Mouse (Mus musculus) right cerebral cortex, postnatal 25 days (tissue): ENCODE data around the gene Bbs9.
"Not testable (repeated sequence)": the region's sequence is repeated elsewhere in the genome, so short reads cannot be mapped to it uniquely, and the experiment has no call there.

Experiments
- DNase-seq: peaks from one replicate; pipeline ENCODE4 v3.0.0; 2022

Bbs9 gene

DNA sequence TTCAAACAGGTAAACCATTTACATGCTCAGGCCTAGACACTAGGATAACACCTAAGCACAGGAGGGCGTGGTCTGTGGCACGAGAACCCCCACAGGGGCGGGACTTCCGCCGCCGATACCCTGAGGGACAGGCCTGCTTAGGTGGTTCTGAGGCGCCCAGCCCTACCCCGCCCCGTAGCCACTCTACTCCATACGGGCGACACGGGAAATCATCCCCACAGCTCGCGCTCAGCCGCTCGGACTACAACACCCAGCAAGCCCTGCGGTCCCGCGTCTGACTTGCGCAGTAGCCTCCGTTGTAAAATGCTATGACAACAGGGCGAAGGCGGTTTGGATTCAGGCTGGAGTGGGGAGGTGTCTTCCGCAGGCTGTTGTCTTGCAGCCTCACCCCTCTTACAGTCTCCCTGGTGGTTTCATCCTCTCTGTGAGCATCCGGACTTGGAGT is at the start of gene Bbs9:
Gene Bbs9, plus strand, starts transcription at position 292 of the 445 bp plus-strand sequence.
- DNase-seq, result peak; percentile 95

DNA sequence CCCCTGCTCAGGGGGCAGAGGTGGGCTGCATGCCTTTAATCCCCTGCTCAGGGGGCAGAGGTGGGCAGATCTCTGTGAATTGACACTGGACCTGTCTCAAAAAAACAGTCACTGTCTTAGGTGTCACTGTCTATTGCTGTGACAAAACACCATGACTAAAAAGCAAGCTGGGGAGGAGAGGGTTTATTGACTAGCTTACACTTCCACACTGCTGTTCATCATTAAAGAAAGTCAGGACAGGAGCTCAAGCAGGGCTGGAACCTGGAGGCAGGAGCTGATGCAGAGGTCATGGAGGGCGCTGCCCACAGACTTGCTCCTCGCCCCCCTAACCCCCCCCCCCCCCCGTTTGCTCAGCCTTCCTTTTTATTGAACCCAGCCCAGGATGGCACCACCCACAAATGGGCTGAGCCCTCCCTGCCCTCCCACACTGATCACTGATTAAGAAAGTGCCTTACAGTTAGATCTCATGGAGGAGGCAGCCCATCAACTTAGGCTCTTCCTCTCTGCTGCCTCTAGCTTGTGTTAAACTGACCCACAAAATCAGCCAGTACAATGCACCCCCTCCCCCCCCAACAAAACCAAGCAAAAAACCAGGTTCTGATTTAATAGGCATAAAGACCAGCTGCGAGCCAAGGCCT is 47.4 kb upstream of the Bbs9 start:
- DNase-seq, result no peak

DNA sequence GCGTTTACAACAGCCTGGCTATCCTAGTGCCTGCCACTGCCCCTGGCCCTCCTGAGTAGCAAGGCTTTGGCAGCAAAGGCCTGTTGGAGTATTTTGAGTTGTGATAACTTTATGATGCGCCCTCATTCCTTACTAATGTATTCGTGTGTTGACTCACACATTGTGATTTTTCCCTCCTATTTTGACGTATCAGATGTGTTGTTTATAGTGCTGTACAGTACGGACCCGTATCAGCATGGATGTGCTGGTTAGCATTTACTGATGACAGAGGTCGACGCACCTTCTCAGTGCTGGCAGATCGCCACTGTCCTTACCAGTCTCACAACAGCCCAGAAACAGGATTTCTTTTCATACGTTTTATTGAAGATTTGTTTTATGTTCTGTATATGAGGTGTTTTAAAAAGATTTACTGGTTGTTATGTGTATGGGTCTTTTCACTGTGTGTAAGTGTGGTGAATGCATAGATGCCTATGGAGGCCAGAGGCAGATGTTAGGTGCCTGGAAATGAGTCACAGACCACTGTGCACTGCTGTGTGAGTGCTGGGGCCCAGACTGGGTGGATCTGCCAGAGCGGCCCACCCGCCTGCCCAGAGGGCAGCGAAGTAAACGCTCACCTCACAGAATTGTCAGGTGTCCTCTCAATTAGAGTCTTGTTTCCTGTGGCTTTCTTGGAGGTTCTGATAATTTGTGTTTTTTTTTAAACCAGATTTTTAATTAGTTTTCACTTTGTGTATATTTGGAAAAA is 46.7 kb upstream of the Bbs9 start:
- no peak for DNase-seq

DNA sequence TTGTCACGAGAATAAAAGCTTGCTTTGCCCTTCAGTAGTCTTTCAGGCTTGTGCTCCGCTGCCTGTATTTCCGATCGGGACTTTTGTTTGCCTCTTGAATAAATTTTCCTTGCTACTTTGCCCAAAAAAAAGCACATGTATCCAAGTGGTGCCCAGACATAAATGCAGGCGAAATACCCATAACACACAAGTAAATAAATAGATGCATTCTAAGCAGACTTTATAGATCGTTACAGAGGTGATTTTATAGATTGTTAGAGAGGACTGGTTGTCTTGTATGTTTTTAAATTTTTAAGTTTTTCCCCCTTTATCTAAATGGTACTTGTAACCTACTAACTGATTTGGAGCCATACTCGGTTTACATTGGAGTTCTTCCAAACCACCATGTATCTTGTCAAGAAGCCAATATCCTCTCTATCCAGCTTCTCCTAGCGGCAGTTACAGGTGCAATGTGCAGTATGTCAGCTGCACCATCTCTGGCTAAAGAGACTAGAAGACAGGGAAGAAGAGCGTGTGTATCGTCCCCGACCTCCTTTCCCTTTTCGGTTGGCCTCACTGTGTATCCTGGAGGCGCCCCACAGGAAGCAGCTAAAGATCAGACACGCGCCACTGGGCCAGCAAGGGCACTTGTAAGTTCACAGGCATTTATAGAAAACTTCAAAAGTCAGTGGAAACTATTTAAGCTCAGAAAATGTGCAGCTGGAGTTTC is 45.8 kb upstream of the Bbs9 start:
- DNase-seq, result no peak

DNA sequence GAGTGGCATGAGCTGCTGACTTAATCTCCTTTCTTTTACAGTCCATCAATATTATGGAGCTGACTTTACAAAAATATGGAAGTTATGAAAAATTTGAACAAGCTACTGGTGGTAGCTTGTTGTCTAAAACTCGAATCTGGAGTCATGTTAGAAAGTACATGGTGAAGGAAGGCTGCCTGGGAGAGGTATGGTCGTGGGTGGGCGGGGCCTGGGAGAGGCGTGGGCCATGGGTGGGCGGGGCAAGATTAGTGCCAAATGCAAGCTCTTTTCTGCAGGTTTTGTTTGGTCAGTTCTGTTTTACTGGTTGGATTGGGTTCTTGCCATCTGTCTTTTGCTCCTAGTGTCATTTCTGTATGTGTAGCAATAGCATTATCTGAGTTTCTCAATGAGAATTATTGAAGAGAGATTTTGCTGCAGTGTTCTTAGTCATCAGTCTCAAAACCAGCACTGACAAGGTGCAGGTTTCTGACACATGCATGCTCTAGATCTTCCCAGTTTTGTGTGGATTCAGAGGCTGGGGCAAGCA is 45.1 kb upstream of the Bbs9 start:
- DNase-seq, result no peak

DNA sequence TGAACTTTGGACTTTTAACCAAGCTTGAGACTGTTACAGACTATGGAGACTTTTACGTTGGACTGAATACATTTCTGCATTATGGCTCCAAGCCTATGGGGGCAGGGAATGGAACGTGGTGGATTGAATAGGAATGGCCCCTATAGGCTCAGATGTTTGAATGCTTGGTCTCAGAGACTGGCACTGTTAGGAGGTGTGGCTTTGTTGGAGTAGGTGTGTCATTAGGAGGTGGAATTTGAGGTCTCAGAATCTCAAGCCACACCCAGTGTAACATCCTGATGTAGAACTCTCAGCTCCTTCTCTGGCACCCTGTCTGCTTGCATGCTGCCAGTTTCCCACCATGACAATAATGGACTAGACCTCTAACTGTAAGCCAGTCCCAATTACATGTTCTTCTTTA is 42.3 kb upstream of the Bbs9 start:
- no peak for DNase-seq

DNA sequence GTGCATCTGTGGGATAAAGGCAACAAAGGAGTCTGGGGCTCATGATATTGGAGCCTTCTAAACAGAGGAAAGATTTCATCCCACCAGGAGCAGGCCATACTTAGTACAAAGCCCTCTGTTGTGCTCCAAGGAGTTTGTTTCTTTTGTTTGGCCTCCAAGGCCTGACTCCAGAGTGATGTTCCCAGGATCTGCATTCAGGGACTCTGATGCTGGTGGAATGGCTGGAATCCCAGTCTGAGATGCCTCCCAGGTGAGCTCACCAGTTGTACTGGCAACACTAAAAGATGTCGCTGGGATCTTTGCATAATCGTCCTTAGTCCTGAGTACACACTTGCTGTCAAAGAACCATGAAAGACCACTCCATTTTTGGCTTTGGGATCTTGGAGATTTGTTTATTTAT is 41.4 kb upstream of the Bbs9 start:
- DNase-seq, result no peak

DNA sequence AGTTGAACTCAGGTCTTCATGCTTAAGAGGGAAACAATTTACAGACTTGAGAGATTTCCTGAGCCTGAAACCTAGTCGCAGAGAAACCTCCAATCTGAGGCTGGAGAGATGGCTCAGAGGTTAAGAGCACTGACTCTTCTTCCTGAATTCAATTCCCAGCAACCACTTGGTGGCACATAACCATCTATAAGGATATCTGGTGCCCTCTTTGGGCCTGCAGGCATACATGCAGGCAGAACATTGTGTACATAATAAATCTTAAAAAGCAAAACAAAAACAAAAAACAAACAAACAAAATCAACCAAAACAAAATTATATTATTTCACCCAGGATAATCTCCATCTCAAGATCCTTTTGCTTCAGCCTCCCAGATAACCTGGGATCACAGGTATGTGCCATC is 36.7 kb upstream of the Bbs9 start:
- no peak for DNase-seq

DNA sequence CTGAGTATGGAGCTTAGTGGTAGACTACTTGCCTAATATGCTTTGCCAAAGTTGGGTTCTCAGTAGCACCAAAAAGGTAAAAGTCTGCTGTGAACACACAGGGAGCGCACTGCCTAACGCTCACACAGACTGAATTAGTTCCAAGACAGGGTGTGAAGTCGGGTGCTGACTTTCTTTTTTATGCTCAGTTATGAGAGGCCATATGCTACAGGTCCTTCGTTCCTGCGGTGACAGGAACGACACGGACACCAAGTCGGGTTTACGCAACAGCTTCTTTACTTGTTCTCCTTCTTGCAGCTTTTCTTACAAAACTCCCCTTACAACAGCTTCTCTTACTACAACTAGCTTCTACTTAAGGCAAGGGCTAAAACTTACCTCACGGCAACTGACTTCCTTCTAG is 32.4 kb upstream of the Bbs9 start:
- DNase-seq, result no peak

DNA sequence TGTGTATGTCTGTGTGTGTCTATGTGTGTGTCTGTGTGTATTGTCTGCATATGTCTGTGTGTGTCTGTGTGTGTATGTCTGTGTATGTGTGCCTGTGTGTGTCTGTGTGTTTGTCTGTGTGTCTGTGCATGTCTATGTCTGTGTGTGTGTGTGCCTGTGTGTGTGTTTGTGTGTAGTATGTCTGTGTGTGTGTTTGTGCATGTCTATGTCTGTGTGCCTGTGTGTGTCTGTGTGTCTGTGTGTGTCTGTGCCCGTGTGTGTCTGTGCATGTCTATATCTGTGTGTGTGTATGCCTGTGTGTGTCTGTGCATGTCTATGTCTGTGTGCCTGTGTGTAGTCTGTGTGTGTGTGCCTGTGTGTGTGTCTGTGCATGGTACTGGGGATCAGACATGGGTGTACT is 30.4 kb upstream of the Bbs9 start:
- DNase-seq, result no peak

DNA sequence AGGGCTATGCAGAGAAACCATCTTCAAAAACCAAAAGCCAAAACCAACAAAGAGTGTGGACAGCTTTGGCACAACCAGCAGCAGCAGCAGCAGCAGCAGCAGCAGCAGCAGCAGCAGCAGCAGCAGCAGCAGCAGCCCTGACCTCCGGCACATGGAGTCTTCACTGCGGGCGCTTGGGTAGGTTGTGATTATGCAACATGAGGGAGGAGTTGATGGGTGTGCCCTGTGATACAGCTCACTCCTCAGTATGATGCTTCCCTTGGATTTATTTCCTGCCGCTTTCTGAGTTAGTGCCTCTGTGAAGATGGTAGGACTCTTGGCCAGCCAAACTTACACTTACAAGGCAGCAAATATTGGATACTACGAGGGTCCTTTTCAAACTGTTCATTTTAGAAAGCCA is 28.3 kb upstream of the Bbs9 start:
- no peak for DNase-seq

DNA sequence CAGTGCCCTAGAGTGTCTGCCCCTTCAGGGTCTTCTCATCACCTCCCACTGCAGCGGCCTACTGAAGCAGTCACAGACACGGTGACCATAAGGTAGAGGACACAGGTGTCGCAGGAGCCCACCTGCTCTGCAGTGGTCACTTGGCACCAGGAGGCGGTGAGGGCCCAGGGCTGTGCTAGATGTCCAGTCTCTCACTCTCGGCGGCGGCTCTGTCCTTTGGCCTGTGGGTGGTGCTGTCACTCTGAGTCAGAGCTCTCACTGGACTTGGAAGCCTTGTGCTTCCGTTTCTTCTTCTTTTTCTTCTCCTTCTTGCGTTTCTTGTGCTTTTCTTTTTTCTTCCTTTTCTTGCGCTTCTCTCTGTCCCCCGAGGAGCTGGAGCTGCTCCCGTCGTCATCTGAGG is 27.1 kb upstream of the Bbs9 start:
- no peak for DNase-seq

DNA sequence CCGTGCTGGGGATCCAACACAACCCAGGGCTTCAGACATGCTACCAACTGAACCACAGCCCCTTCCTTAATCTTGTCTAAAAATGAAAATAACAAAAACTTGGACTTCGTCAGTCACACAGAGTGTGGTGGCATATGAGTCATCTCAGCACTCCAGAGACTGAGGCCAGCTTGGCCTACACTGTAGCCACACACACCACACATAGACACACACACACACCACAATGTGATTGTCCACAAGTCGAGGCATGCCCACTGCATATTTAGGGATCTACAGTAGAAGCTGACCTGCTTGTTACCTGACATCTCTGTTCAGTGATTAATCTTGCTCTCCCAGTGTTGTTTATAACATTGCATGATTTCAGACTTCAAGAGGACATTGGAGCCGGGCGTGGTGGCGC is 26.3 kb upstream of the Bbs9 start:
- DNase-seq, result no peak

DNA sequence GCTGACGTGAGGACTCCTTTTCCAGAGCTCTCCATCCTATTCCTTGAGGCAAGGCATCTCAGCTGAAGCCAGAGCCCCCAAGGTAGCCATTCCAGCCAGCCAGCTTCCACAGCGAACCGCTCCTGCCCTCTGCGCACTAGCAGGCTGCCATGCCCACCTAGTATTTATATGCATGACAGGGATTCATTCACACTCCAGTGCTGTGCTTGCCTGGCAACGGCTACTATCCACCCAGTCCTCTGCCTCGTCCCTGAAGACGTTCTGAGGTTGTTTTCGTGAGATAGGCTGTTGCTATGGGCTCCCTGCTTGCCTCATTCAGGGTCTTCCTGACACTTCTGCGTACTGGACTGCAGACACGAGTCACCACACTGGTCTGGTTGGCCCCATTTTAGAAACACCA is 22.8 kb upstream of the Bbs9 start:
- DNase-seq, result no peak

DNA sequence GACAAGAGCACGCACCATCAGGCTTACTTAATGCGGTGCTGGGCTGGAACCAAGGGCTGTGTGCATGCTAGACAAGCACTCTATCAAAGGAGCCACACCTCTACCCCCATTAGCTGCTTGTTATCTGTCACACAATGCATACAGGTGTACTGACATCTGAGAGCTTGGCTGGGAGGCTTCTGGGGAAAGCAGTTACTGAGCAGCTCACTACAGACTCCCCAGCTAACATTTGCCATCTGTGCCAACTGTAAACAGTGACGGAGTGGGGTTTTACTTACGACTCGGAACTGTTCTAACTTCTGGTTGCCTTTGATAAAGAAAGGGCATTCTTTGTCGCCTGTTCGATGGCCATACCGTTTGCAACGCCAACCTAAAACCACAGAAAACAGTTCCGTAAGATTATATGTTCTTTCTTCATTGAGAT is 22.0 kb upstream of the Bbs9 start:
- no peak for DNase-seq

DNA sequence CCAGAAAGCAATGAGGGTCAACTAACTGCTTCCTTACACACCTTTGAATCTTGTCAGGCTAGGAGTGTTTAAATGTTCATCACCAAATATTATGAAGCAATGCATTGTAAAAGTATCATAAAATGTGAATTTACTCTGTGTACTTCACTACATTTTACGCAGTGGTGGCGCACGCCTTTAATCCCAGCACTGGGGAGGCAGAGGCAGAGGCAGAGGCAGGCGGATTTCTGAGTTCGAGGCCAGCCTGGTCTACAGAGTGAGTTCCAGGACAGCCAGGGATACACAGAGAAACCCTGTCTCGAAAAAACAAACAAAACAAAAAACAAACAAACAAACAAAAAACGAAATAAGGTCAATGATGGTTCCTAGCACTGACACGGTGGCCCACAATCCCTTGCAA is 21.5 kb upstream of the Bbs9 start, which contains the start of gene Gm17545:
Gene Gm17545, plus strand, starts transcription at position 301 of the 400 bp plus-strand sequence.
- not testable (repeated sequence) for DNase-seq

DNA sequence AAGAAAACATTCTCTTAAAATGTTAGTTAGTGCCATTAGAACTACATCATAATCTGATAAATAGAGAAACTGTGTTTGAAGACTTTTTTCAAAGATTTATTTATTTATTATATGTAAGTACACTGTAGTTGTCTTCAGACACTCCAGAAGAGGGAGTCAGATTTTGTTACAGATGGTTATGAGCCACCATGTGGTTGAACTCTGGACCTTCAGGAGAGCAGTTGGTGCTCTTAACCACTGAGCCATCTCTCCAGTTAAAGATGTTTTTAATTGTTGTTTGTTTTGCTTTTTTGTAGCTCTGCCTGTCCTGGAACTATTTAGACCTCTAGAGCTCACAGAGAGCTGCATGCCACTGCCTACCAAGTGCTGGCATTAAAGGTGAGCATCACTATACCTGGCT is 20.5 kb upstream of the Bbs9 start:
- no peak for DNase-seq

DNA sequence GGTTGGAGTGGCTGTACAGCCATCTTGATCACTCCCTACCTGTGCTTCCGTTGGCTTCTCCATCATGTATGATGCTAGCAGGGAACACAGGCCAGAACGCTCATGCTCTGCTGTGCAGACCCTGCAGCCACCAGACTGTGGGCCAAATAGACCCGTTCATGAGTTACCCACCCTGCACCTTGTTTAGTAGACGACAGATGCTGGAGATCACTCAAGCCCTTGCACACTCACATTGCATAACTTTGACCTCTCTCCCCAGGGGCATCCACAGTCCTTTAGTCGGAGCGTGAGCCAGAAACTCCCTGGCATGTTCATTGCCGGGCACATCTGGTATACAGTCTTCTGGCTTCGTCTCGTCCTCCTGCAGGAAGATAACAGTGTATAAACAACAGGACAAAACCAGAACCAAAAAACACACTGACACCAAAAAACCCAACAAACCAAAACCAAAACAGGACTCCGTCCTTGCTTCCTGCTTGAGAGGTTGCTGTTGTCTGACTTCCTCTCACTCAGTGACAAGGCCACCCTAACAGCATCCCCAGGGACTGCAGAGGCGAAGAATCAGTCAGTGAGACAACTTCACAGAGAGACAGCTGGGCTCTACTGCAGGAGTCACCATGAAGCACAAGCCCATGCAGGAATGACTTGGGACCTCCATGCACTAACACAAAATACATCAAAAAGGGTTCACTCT is 18.2 kb upstream of the Bbs9 start:
- no peak for DNase-seq

DNA sequence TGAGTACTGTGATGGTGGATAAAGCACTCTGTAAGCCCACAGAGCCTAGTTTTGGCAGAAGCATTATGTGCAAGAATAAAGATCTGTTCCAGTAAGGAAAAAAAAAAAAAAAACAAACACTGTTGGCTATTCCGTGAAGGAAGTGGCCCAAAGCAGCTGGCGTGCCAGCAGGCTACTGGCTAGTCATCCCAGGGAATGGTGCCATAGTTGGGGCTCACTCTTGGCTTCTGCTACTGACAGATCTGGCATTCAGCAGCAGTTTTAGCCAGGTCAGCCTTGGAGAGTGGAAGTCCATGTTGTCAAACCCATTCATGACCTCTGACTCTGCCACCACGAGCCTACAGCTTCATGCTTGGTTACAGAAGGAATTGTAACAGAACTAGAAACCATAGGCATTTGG is 13.6 kb upstream of the Bbs9 start:
- DNase-seq, result no peak

DNA sequence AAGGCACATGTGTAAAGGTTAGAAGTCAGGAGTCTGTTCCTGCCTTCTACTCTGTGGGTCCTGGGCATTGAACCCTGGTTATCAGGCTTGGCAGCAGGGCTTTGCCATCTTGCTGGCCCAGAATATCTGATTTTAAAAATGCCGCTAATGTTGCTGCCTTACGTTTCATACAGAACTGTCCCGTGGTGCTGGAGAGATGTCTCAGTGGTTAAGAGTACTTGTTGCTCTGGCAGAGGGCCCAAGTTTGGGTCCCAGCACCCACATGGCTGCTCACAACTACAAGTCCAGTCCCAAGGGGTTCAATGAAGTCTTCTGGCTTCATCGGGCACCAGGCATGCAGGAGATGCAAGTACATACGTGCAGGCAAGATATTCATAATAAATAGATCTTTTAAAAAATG is 9.3 kb upstream of the Bbs9 start:
- no peak for DNase-seq

DNA sequence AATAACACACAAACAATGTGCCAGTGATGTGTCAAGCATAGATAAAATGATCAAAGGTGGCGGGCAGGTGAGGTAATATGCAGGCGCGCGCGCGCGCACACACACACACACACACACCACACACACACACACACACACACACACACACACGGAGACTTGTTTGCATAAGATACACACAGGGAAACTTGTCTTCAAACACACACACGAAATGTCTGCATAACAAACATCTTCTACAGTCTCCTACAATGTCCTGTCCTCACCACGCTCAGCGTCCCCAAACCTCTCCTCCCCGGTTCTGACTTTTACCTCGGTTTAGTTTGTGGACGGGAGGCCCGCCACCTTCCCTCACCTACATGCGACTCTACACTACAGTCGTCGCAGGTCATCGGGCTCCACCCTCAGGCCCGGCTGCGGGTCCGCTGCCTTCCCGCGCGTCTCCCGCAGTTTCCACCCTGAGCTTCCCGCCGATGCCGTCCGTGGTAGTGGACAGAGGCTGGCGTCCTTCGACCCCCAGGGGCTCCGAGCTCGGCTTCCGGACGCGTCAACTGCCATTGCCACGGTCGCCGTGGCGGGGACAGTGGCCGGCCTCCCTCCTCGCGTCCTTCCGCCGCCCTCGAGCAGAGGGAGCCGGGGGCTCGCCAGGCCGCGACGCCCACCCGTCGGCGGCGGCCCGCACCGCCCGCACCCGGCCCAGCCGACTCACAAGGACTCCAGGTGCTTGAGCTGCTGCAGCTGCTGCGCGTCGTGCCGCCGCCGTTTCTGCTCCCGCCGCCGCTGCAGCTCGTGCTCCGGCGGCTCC is 7.9 kb upstream of the Bbs9 start:
- peak; percentile 69 for DNase-seq

DNA sequence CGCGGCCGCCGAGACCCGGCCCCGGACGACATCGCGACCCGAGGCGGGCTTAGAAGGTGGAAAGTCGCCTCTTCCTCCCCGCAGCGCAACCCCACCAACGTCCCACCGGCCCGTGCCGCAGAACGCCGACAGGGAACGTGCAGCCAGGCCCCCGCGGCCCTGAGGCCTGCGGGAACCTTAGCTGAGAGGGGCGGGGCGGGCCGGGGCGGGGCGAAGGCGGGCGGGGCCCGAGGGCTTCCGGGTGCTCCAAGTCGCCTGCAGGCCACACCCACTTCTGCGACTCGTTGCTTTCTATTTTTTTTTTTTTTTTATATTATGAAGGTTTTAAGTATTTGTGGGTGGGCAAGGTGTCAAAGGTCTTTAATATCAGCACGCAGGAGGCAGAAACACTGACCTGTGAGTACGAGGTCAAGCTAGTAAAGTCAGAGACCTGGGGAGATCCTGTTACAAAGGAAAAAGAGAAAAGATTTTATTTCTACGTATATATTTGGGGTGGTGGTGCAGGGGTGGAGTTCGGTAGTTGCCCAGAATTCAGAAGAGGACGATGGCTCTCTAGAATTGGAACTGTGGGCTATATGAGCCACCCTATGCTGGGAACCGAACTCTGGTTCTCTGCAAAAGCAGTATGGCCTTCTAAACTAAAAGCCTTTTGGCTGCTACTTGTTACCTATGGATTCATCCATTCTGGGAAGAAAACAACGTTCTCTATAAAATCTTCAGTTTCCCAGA is 7.2 kb upstream of the Bbs9 start:
- DNase-seq, result peak; percentile 59
